Mouse (Mus musculus) gastrocnemius, adult 2 months (tissue): ENCODE data around the gene Frat1. TPM values are rescaled to one million over a fixed set of nuclear protein-coding genes. Genes with fewer than 3 reads are reported as not detected.

Experiments used
- DNase-seq: peaks from one replicate; pipeline ENCODE4 v3.0.0; 2022
- H3K27ac ChIP-seq: fragments of 200-600 bp; 2 replicates; pipeline ENCODE4 v1.8.1; 2022; ENCODE audit warnings: mild to moderate bottlenecking
- H3K4me3 ChIP-seq: fragments of 200-600 bp; 2 replicates; pipeline ENCODE4 v1.8.1; 2022; ENCODE audit warnings: mild to moderate bottlenecking, moderate library complexity
- CTCF ChIP-seq: fragments of 200-600 bp; IDR thresholded peaks from 2 replicates; pipeline ENCODE4 v1.8.1; 2022; ENCODE audit warnings: antibody characterized with exemption, mild to moderate bottlenecking, moderate library complexity
- intact Hi-C: fragments of 180-260 bp; cut with DNase I; formaldehyde crosslinking; loops from one replicate; pipeline ENCODE4 v1.15.1; 2025
- total RNA-seq, 2 experiments: library from RNA; stranded (reverse); gene quantifications; 2 replicates each; pipeline ENCODE4 v1.2.3; 2021

Frat1 gene
- total RNA-seq, 2 experiments from 2014 or later: 6.3 to 6.8 TPM

DNA sequence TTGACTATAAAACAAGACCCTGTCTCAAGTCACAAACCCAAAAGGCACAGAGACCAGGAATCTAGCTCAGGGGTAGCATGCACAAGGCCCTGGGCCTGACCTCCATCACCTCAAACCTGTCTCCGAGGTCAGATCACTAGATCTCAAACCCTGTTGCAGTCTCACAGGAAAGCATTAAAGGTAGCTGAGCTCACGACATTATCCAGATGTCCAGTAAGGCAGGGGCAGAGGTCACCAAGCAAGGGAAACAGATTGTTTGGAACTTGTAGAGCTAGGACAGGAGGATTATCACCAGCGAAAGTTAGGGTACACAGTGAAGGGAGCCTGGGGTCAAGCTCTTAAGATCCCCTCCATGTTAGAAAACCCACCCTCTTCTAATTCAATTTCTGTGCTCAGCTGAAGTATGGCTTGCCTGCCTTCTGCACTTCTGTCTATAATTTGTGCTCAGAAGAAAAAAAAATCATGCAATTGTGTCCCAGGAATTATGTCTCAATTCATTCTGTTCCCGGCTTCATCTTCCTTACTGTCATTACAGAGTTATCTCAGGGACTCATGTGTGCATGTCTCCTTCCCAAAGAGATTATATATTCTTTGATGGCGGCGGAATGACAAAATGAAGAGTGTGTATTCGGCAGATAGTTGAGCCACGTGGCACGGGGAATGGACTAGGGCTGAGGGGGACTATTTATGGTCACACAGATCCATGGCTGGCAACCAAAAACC is 7.6 kb downstream of the Frat1 start:
- no peak for DNase-seq
- Histone ChIP-seq H3K4me3 (no peak overlapping the region), H3K27ac (no peak overlapping the region)
- no peak for TF ChIP-seq CTCF
- intact Hi-C loops: no loop called here

DNA sequence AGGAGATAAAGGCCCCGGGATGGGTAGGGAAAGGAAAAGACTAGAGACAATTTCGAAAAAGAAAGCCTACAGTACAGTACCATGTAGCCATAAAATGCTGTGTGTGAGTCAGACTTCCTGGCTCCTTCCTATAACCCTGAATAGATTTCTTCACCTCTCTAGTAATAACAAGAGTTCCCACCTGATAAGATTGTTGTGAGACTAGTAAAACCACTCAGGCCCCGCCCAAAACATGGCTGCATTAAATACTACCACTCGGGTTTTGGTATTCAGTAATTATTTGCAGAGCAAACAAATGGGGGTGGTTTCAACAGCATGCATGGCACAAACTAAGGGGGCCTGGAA is 8.1 kb downstream of the Frat1 start:
- Histone ChIP-seq H3K4me3 (no peak overlapping the region), H3K27ac (no peak overlapping the region)
- DNase-seq: no peak
- intact Hi-C loops: no loop called here
- no peak for TF ChIP-seq CTCF

- TF ChIP-seq CTCF: no peak
- DNase-seq: no peak
- no peak overlapping the region for H3K4me3 ChIP-seq
- H3K27ac ChIP-seq: no peak overlapping the region
- intact Hi-C loops: no loop called here
Observed at GRCm38 (mm10) chr19:41838808-41839207, 9.0 kb downstream of the Frat1 start.

- Histone ChIP-seq H3K27ac (no peak overlapping the region), H3K4me3 (no peak overlapping the region)
- intact Hi-C loops: loop anchor here (10.0 kb wide), 1 partner anchor 215 kb away; no protein-coding TSS in a partner anchor
- no peak for DNase-seq
- no peak for TF ChIP-seq CTCF
Observed at GRCm38 (mm10) chr19:41839685-41840084, 9.9 kb downstream of the Frat1 start.

GRCm38 (mm10) chr19:41841105-41841750 is 11.5 kb downstream of the Frat1 start:
- intact Hi-C loops: loop anchor here (10.0 kb wide), 1 partner anchor 216 kb away; no protein-coding TSS in a partner anchor
- peak overlapping the region; percentile 90 for H3K27ac ChIP-seq
- H3K4me3 ChIP-seq: peak overlapping the region; percentile 35
- no peak for TF ChIP-seq CTCF
- peak; percentile 68 for DNase-seq

DNA sequence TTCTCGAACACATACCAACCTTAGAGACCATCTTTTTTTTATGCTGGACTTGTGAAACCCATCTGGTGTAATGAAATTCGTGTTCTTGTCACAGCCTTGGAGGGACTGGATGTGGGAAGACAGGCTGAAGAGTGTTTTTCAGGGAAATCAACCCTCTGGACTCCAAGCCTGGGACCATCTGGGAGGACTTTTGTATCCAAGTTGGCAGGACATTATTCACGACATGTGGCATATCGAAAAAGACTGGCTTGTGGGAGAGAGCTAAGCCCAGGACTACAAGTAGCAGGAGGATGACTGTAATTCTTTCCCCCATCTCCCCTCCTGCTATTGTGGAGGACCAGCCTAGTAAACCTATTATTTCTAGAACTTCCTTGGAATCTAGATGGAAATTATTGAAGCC is 12.4 kb downstream of the Frat1 start:
- Histone ChIP-seq H3K27ac (peak overlapping the region; percentile 90), H3K4me3 (no peak overlapping the region)
- no peak for DNase-seq
- no peak for TF ChIP-seq CTCF
- intact Hi-C loops: loop anchor here (10.0 kb wide), 1 partner anchor 217 kb away; no protein-coding TSS in a partner anchor

- Histone ChIP-seq H3K4me3 (no peak overlapping the region), H3K27ac (peak overlapping the region; percentile 90)
- no peak for DNase-seq
- no peak for TF ChIP-seq CTCF
- intact Hi-C loops: loop anchor here (10.0 kb wide), 1 partner anchor 218 kb away; no protein-coding TSS in a partner anchor
Observed at GRCm38 (mm10) chr19:41842706-41843105, 12.9 kb downstream of the Frat1 start.

DNA sequence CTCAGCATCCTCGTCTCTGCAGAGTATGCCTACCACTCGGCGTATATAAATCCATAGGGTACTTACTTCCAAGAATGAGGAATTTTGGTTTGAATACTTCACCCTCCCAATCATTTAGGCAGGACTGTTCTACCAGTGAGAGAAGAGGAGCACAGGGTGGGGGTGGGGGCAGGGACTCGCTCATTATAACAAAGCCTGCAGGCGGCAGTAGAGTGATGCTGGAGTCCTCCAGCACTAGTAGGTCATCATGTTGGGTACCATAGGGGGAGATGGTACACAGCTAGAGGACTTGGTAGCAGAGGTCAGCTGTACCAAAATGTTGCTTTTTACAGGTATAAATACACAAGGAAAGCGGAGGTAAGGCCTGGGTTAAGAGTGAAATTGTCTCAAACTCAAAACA is 14.6 kb downstream of the Frat1 start:
- no peak for TF ChIP-seq CTCF
- H3K27ac ChIP-seq: no peak overlapping the region; the same call in 1 of the 2 replicates
- DNase-seq: no peak
- no peak overlapping the region for H3K4me3 ChIP-seq
- intact Hi-C loops: loop anchor here (10.0 kb wide), 1 partner anchor 220 kb away; no protein-coding TSS in a partner anchor

DNA sequence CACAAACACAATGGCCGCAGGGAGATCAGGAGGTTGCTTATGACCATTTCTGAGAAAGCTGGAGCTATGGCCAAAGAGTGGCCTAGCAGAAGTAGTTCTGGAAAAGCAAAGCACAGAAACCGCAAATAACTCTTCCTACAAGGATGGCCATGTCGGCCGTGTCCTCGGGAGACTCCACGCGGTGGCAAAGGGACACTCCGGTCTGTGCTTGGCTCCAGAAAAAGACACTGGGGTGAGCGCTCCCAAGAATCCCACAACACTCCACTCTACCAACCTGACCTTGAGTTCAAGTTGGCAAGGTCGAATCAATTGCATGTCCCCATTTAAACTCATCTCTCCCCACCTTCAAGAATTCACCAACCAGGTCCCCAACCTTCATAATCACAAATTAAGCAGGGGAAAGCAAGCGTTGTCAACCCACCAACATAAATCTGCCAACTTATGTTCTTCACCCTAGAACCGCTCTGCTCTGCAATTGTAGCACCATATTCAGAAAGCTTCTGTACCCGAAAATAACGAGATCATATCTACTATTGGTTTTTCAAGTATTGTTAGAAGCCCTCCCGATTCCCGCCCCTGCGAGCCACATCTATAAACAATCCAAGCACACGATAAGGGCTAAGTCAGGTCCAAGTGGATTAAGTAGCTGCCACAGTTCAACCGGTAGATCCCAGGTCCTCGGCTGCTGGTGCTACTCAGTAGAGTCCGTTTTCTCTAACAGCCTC is 16.8 kb downstream of the Frat1 start:
- TF ChIP-seq CTCF: peak; percentile 38
- Histone ChIP-seq H3K4me3 (peak overlapping the region; percentile 88), H3K27ac (peak overlapping the region; percentile 99)
- DNase-seq: peak; percentile 77
- intact Hi-C loops: loop anchor here (5.0 to 10.0 kb wide), 3 partner anchors 44 to 222 kb away; partner anchors contain the start of genes Arhgap19 and Rrp12

DNA sequence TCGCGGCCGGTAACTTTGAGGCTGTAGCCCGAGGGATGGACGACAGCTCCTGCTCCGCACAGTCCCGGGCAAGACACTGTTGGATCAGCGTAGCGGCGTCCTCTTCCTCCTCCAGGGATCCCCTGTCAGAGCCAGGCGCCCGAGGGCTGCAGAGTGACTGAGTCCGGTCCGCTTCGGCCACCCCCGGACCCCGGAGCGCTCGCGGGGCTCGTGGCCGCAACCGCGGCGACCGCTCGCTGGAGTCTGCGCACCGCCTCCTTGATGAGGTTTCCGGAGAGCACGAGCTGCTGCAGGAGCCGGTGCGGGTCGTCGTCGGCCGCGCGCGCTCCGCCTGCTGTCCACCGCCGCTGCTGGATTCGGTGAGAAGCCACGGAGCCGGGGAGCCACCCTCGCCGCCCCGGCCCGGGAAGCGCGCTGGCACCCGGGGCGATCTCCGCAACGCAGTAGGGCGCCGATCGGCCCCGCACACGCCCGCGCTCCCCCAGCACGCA is 17.4 kb downstream of the Frat1 start:
- intact Hi-C loops: loop anchor here (5.0 to 10.0 kb wide), 3 partner anchors 45 to 222 kb away; partner anchors contain the start of genes Arhgap19 and Rrp12
- peak; percentile 11; the same call in 1 of the 2 replicates for TF ChIP-seq CTCF
- DNase-seq: peak; percentile 76
- Histone ChIP-seq H3K27ac (peak overlapping the region; percentile 99), H3K4me3 (peak overlapping the region; percentile 88)

DNA sequence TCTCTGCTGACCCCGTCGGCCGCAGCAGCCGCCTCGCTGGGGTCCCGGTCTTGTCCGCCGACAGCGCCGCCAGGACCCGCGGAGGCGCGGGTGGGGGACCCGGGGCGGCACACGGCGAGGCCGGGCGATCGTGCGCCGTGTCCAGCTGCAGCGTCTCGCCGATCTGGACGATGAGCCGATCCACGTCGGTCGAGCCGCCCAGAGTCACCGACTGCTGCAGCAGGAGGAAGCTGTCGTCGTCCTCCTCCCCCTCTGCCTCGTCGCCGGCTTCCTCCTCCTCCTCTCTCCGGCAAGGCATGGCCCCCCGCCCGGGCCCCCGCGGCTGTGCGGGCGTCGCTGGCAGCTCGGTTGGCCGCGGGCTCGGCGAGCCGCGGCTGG is 17.8 kb downstream of the Frat1 start:
- intact Hi-C loops: loop anchor here (5.0 to 10.0 kb wide), 3 partner anchors 45 to 223 kb away; partner anchors contain the start of genes Arhgap19 and Rrp12
- H3K4me3 ChIP-seq: peak overlapping the region; percentile 88
- peak overlapping the region; percentile 99 for H3K27ac ChIP-seq
- peak; percentile 72 for DNase-seq
